Mouse (Mus musculus) forebrain, embryonic 11.5 days (tissue): Measurements from ENCODE around the gene Chchd4. TPM values are rescaled to one million over a fixed set of nuclear protein-coding genes. Genes with fewer than 3 reads are reported as not detected.

Source experiments
- ATAC-seq: fragments of 200-750 bp; cut with Nextera tagmentation; replicated peaks from 2 replicates; pipeline ENCODE4 v1.8.0; 2017; ENCODE audit warnings: moderate TSS enrichment; ENCODE audit not compliant: low FRiP score
- DNase-seq: peaks from one replicate; pipeline ENCODE4 v3.0.0-alpha.2; 2017; ENCODE audit warnings: low spot score
- H3K27ac ChIP-seq: fragments of 300-500 bp; sonication (generic); 2 replicates; pipeline ENCODE4 v1.5.1; 2014; ENCODE audit warnings: low read depth, low read length
- H3K27me3 ChIP-seq: fragments of 300-500 bp; sonication (generic); 2 replicates; pipeline ENCODE4 v1.6.1; 2014; ENCODE audit warnings: mild to moderate bottlenecking, low read length, mixed read lengths; ENCODE audit not compliant: control insufficient read depth, insufficient read depth
- H3K36me3 ChIP-seq: fragments of 300-500 bp; sonication (generic); 2 replicates; pipeline ENCODE4 v1.6.1; 2014; ENCODE audit warnings: mild to moderate bottlenecking, low read length, moderate library complexity, mixed read lengths; ENCODE audit not compliant: control insufficient read depth, insufficient read depth
- H3K4me1 ChIP-seq: fragments of 300-500 bp; sonication (generic); replicated peaks from 2 replicates; pipeline ENCODE4 v1.6.1; 2014; ENCODE audit warnings: low read length, mixed read lengths; ENCODE audit not compliant: control insufficient read depth, insufficient read depth
- H3K4me2 ChIP-seq: fragments of 300-500 bp; sonication (generic); 2 replicates; pipeline ENCODE4 v1.6.1; 2014; ENCODE audit warnings: low read depth, mild to moderate bottlenecking, low read length, moderate library complexity, mixed read lengths; ENCODE audit not compliant: severe bottlenecking
- H3K4me3 ChIP-seq: fragments of 300-500 bp; sonication (generic); 2 replicates; pipeline ENCODE4 v1.5.1; 2014; ENCODE audit warnings: low read depth, low read length
- H3K9ac ChIP-seq: fragments of 300-500 bp; sonication (generic); 2 replicates; pipeline ENCODE4 v1.6.1; 2014; ENCODE audit warnings: low read length
- H3K9me3 ChIP-seq: fragments of 300-500 bp; sonication (generic); 2 replicates; pipeline ENCODE4 v1.6.1; 2016; ENCODE audit warnings: low read length, mixed read lengths; ENCODE audit not compliant: control insufficient read depth
- WGBS: fragments of 180-500 bp; shearing (Covaris S2); extraction: QIAGEN DNeasy Blood & Tissue Kit; methylation state at CpG from one replicate; pipeline ENCODE4 v1.1.7; 2014; 5-methylcytosine and 5-hydroxymethylcytosine counted together
- polyA plus RNA-seq: library from polyadenylated mRNA; unstranded; fragments of >200 nt; fragmentation: Nextera tagmentation; extraction: Ambion mirVana; gene quantifications from 2 replicates; pipeline ENCODE4 v1.2.1, GENCODE M21; 2014

Chchd4 gene
- polyA plus RNA-seq, 1 experiment from 2014 or later = 29.6 TPM

GRCm38 (mm10) chr6:91440474-91441144 lies 32.7 kb downstream of the Chchd4 start:
- peak overlapping the region; percentile 57 for H3K4me3 ChIP-seq
- 3% methylated on average over 30 of the region's 30 CpGs for WGBS
- ATAC-seq = peak; percentile 95

DNA sequence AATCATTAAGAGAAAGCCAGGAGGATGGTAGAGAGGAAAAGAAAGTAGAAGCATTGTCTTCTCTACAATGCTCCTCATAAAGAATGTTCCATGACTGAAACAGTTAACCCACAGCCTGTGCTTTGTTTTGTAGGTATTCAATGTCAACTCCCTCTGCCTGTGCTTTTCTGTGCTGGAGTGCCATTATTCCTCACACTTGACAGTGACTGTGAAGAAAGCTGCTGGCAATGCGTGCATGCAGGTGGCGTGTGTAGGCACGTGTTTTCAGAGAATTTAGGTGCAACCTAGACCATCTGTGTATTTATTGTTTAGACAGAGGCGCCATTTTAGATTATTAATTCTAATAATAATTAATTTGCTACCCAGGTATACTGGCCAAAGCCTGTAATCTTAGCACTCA lies 49.2 kb downstream of the Chchd4 start:
- Histone ChIP-seq H3K4me1 (no peaks in the 10 kb centered on the region), H3K9me3 (no peaks in the 10 kb centered on the region), H3K27me3 (no peaks in the 10 kb centered on the region; the same call in 1 of the 2 replicates), H3K4me3 (no peak overlapping the region), H3K9ac (no peak overlapping the region), H3K27ac (no peak overlapping the region), H3K4me2 (no peak overlapping the region), H3K36me3 (no peaks in the 10 kb centered on the region)
- WGBS = 65% methylated on average over 4 of the region's 4 CpGs
- ATAC-seq (no peak), DNase-seq (no peak)

More at GRCm38 (mm10) chr6:91440474-91441144, 32.7 kb downstream of the Chchd4 start:
- Histone ChIP-seq H3K9ac (peak overlapping the region; percentile 45), H3K36me3 (no peaks in the 10 kb centered on the region), H3K27ac (no peak overlapping the region), H3K4me1 (no peaks in the 10 kb centered on the region), H3K4me2 (peak overlapping the region; percentile 91), H3K9me3 (no peaks in the 10 kb centered on the region), H3K27me3 (no peaks in the 10 kb centered on the region)
- peak; percentile 97 for DNase-seq

GRCm38 (mm10) chr6:91421629-91422028 lies 51.7 kb downstream of the Chchd4 start:
- 69% methylated on average over 4 of the region's 4 CpGs for WGBS
- Histone ChIP-seq H3K27me3 (peaks cover 2% of the 10 kb centered on the region; the same call in 1 of the 2 replicates), H3K4me1 (no peaks in the 10 kb centered on the region), H3K4me3 (no peak overlapping the region), H3K4me2 (no peak overlapping the region), H3K9ac (no peak overlapping the region), H3K36me3 (no peaks in the 10 kb centered on the region), H3K9me3 (no peaks in the 10 kb centered on the region), H3K27ac (no peak overlapping the region)
- ATAC-seq (no peak), DNase-seq (no peak)

- Histone ChIP-seq H3K9ac (no peak overlapping the region), H3K4me1 (no peaks in the 10 kb centered on the region), H3K36me3 (no peaks in the 10 kb centered on the region), H3K4me3 (no peak overlapping the region), H3K4me2 (no peak overlapping the region), H3K27me3 (peaks cover 2% of the 10 kb centered on the region), H3K9me3 (no peaks in the 10 kb centered on the region), H3K27ac (no peak overlapping the region)
- ATAC-seq = no peak
- DNase-seq = no peak
- WGBS = 83% methylated on average over 5 of the region's 5 CpGs
Measured at GRCm38 (mm10) chr6:91417291-91417845, 56.0 kb downstream of the Chchd4 start.

DNA sequence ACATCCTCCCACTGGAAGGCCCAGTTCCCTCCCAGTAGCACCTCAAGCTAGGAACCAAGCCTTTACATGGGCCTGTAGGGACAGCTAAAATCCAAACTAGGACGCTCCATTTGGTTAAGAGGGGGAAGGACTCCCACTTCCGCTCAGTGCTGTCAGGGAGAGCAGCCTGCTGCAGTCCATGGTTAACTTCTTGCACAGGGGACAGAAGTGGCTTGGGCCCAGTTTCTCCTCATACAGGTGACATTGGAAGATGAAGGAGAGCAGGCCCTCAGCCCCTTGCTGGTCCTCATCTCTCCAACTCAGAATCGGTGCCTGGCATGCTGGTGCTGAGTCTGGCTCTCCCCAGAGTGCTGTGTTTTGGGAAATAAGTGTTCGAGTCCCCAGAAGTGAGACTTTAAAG lies 57.2 kb downstream of the Chchd4 start:
- H3K9me3 ChIP-seq = no peaks in the 10 kb centered on the region

GRCm38 (mm10) chr6:91414890-91415289 lies 58.5 kb downstream of the Chchd4 start:
- H3K4me1 ChIP-seq = 0 out of 2 replicates have a peak, but pooled peaks cover 3% of the 10 kb centered on the region
- no peaks in the 10 kb centered on the region for H3K9me3 ChIP-seq
- no peak overlapping the region for H3K4me2 ChIP-seq
- WGBS = 6% methylated on average over 4 of the region's 4 CpGs
- H3K4me3 ChIP-seq = no peak overlapping the region
- no peak overlapping the region for H3K27ac ChIP-seq
- ATAC-seq = no peak
- DNase-seq = peak; percentile 83
- H3K36me3 ChIP-seq = no peaks in the 10 kb centered on the region
- peaks cover 18% of the 10 kb centered on the region for H3K27me3 ChIP-seq
- no peak overlapping the region for H3K9ac ChIP-seq

More for the DNA sequence above, 57.2 kb downstream of the Chchd4 start:
- WGBS = 83% methylated on average over 4 of the region's 4 CpGs
- Histone ChIP-seq H3K9ac (no peak overlapping the region), H3K4me1 (no peaks in the 10 kb centered on the region), H3K4me2 (no peak overlapping the region), H3K36me3 (no peaks in the 10 kb centered on the region), H3K4me3 (no peak overlapping the region), H3K27me3 (peaks cover 12% of the 10 kb centered on the region), H3K27ac (no peak overlapping the region)
- ATAC-seq = no peak
- no peak for DNase-seq

Other genes with a start within 250 kb of the Chchd4 start
- gene Wnt7a, start 62.2 kb downstream of the Chchd4 start, polyA plus RNA-seq = 13.7 and 15.0 TPM in 2 replicates
- gene Tmem43, start 157 bp upstream of the Chchd4 start, polyA plus RNA-seq = 71.0 and 76.5 TPM in 2 replicates
- 22.5 and 23.1 TPM in 2 replicates for gene Xpc, start 42.3 kb upstream of the Chchd4 start, polyA plus RNA-seq
- 324 and 325 TPM in 2 replicates for gene Lsm3, start 42.4 kb upstream of the Chchd4 start, polyA plus RNA-seq
- 44.2 and 49.3 TPM in 2 replicates for gene Slc6a6, start 210.5 kb upstream of the Chchd4 start, polyA plus RNA-seq